Mouse (Mus musculus) cerebellum, adult 2 months (tissue): ENCODE measurements at regions not wholly inside any gene's neighbourhood (a gene's known extent, or its start where the extent isn't known, plus 50 kb on each side); places are given as distances from the start of the nearest gene placed in this dataset.

Experiments used
- CTCF ChIP-seq: fragments of 200-500 bp; IDR thresholded peaks from 2 replicates; pipeline ENCODE4 v1.5.1; 2011; ENCODE audit warnings: low read depth, mild to moderate bottlenecking, control low read depth, low read length, moderate library complexity, borderline replicate concordance; ENCODE audit not compliant: insufficient read depth
- POLR2A ChIP-seq: fragments of 200-500 bp; IDR thresholded peaks from 2 replicates; pipeline ENCODE4 v1.6.1; 2011; ENCODE audit warnings: low read length, control low read depth, borderline replicate concordance; ENCODE audit not compliant: insufficient read depth

- TF ChIP-seq CTCF (no peak), POLR2A (no peak)
These were observed 140.2 kb upstream of the Steap1 start for GRCm38 (mm10) chr5:5889376-5889775.
